ENCODE assay signal across 22 mouse cellular contexts in genomic region chr10:66565374-66565773, GRCm38 (mm10).
DNase-seq lines count a peak whose midpoint lies in the region; ATAC-seq and TF ChIP-seq lines count a peak whose summit lies in the region.
"Had no signal": no experiment of that assay in that cellular context is flagged by ENCODE, and none has a peak within 500 bp of the region (broad histone marks: within the 10 kb centered on the region; RNA-seq: fewer than 3 reads in every experiment).

No protein-coding gene starts in this region.

- no peak for DNase-seq in forebrain, embryonic 10.5 days (ENCODE audit: extremely low spot score, low spot score)
- no peak for DNase-seq in midbrain, embryonic 10.5 days (ENCODE audit: low spot score)
- peak; percentile 33 for DNase-seq in brain, embryonic 14.5 days (ENCODE audit: low read depth)
- no peak for DNase-seq in cerebellum, postnatal 14 days
- DNase-seq: adrenal gland, adult 8-10 months; adrenal gland, postnatal 25 days; cerebellum, adult 18-20 months; cerebellum, adult 9-10 months; cerebellum, postnatal 25 days; gastrocnemius, postnatal 10 days; gastrocnemius, postnatal 36 days had no signal

- H3K9me3 ChIP-seq in forebrain, embryonic 15.5 days = no peaks in the 10 kb centered on the region
- no peaks in the 10 kb centered on the region for H3K9me3 ChIP-seq in forebrain, embryonic 10.5 days
- H3K9me3 ChIP-seq in midbrain, embryonic 13.5 days = no peaks in the 10 kb centered on the region
- H3K9me3 ChIP-seq in midbrain, embryonic 10.5 days (replicated peaks) = no peaks in the 10 kb centered on the region
- H3K9me3 ChIP-seq: embryonic facial prominence, embryonic 12.5 days; embryonic facial prominence, embryonic 15.5 days; forebrain, embryonic 12.5 days had no signal

- no peak overlapping the region for H3K9ac ChIP-seq in forebrain, embryonic 15.5 days (replicated peaks)
- H3K9ac ChIP-seq in midbrain, embryonic 13.5 days (replicated peaks) = no peak overlapping the region
- H3K9ac ChIP-seq: embryonic facial prominence, embryonic 12.5 days; embryonic facial prominence, embryonic 15.5 days; forebrain, embryonic 12.5 days; hindbrain, embryonic 14.5 days had no signal

- no peaks in the 10 kb centered on the region for H3K36me3 ChIP-seq in forebrain, embryonic 15.5 days
- H3K36me3 ChIP-seq in forebrain, embryonic 10.5 days (replicated peaks) = no peaks in the 10 kb centered on the region
- no peaks in the 10 kb centered on the region for H3K36me3 ChIP-seq in midbrain, embryonic 13.5 days
- no peaks in the 10 kb centered on the region for H3K36me3 ChIP-seq in midbrain, embryonic 10.5 days
- H3K36me3 ChIP-seq: embryonic facial prominence, embryonic 12.5 days; embryonic facial prominence, embryonic 15.5 days; forebrain, embryonic 12.5 days had no signal

- H3K4me3 ChIP-seq in forebrain, embryonic 15.5 days = no peak overlapping the region
- H3K4me3 ChIP-seq in forebrain, embryonic 10.5 days = no peak overlapping the region
- H3K4me3 ChIP-seq in midbrain, embryonic 13.5 days (replicated peaks) = no peak overlapping the region
- H3K4me3 ChIP-seq in midbrain, embryonic 10.5 days = no peak overlapping the region
- H3K4me3 ChIP-seq: embryonic facial prominence, embryonic 12.5 days; embryonic facial prominence, embryonic 15.5 days; forebrain, embryonic 12.5 days had no signal

- no peaks in the 10 kb centered on the region for H3K4me1 ChIP-seq in forebrain, embryonic 15.5 days
- no peaks in the 10 kb centered on the region for H3K4me1 ChIP-seq in forebrain, embryonic 10.5 days
- 0 out of 2 replicates have a peak, but pooled peaks cover 6% of the 10 kb centered on the region for H3K4me1 ChIP-seq in midbrain, embryonic 13.5 days (replicated peaks)
- no peaks in the 10 kb centered on the region for H3K4me1 ChIP-seq in midbrain, embryonic 10.5 days
- H3K4me1 ChIP-seq: embryonic facial prominence, embryonic 12.5 days; embryonic facial prominence, embryonic 15.5 days; forebrain, embryonic 12.5 days had no signal

- H3K27ac ChIP-seq in forebrain, embryonic 15.5 days (replicated peaks) = no peak overlapping the region
- H3K27ac ChIP-seq in forebrain, embryonic 10.5 days = no peak overlapping the region
- H3K27ac ChIP-seq in midbrain, embryonic 13.5 days = no peak overlapping the region
- H3K27ac ChIP-seq in midbrain, embryonic 10.5 days (replicated peaks) = no peak overlapping the region
- H3K27ac ChIP-seq: embryonic facial prominence, embryonic 12.5 days; embryonic facial prominence, embryonic 15.5 days; forebrain, embryonic 12.5 days; hindbrain, embryonic 14.5 days; hindbrain, postnatal 0 days had no signal

- no peak for TF ChIP-seq POLR2A in brain, embryonic 14.5 days (IDR thresholded peaks at IDR 0.05; ENCODE audit: borderline replicate concordance, extremely low read depth, insufficient read depth, insufficient read length, poor library complexity, severe bottlenecking)

- TF ChIP-seq CTCF in brain, embryonic 14.5 days (IDR thresholded peaks at IDR 0.05; ENCODE audit: borderline replicate concordance, extremely low read depth, insufficient read depth, insufficient read length) = no peak

- 63% methylated on average over 6 of the region's 6 CpGs for WGBS in forebrain, embryonic 15.5 days
- 94% methylated on average over 6 of the region's 6 CpGs for WGBS in forebrain, embryonic 10.5 days
- WGBS in midbrain, embryonic 13.5 days = 57% methylated on average over 6 of the region's 6 CpGs
- WGBS in midbrain, embryonic 10.5 days = 87% methylated on average over 6 of the region's 6 CpGs

- 0 out of 2 replicates have a peak, but pooled peaks have one; percentile 13 for ATAC-seq in forebrain, embryonic 15.5 days (replicated peaks)
- peak; percentile 56; the same call in 1 of the 2 replicates for ATAC-seq in midbrain, embryonic 13.5 days
- ATAC-seq: activated CD4-positive, CD25-positive, alpha-beta regulatory T cell, adult 4 months; forebrain, embryonic 16.5 days; hindbrain, postnatal 0 days; inflammation-experienced regulatory T-cells, adult 6 months had no signal

- no peak overlapping the region for H3K4me2 ChIP-seq in forebrain, embryonic 15.5 days (replicated peaks)
- H3K4me2 ChIP-seq in midbrain, embryonic 13.5 days (replicated peaks) = no peak overlapping the region
- H3K4me2 ChIP-seq: embryonic facial prominence, embryonic 12.5 days; embryonic facial prominence, embryonic 15.5 days; forebrain, embryonic 12.5 days; heart, embryonic 11.5 days; hindbrain, embryonic 14.5 days had no signal

- no peaks in the 10 kb centered on the region for H3K27me3 ChIP-seq in forebrain, embryonic 15.5 days
- H3K27me3 ChIP-seq in forebrain, embryonic 10.5 days (ENCODE audit: poor library complexity, severe bottlenecking) = peaks cover 10% of the 10 kb centered on the region
- no peaks in the 10 kb centered on the region for H3K27me3 ChIP-seq in midbrain, embryonic 13.5 days
- H3K27me3 ChIP-seq in midbrain, embryonic 10.5 days (ENCODE audit: low read depth, poor library complexity, severe bottlenecking) = peaks cover 16% of the 10 kb centered on the region; the same call in 1 of the 2 replicates
- H3K27me3 ChIP-seq: embryonic facial prominence, embryonic 12.5 days; embryonic facial prominence, embryonic 15.5 days had no signal
